Mouse (Mus musculus): Measurements from ENCODE around the gene Bri3.

- TF ChIP-seq POLR2A (IDR thresholded peaks at IDR 0.05; ENCODE audit: low read depth, low read length): 0 out of 2 replicates have a peak, but pooled peaks have one; percentile 15
- peak; percentile 4; the same call in 1 of the 2 replicates for TF ChIP-seq CTCF (IDR thresholded peaks at IDR 0.05; ENCODE audit: extremely low read depth, insufficient read length, insufficient replicate concordance, low read depth, low read length)
Observed at GRCm38 (mm10) chr5:144256541-144256870, 12.3 kb downstream of the Bri3 start.

Data from small intestine, adult 2 months (tissue).